Mouse (Mus musculus) embryonic facial prominence, embryonic 10.5 days (tissue): ENCODE data around the gene Lgalsl. TPM values are rescaled to one million over a fixed set of nuclear protein-coding genes. Genes with fewer than 3 reads are reported as not detected.

Experiments used
- DNase-seq: peaks from one replicate; pipeline ENCODE4 v3.0.0-alpha.2; 2017; ENCODE audit warnings: low spot score
- H3K27ac ChIP-seq: fragments of 300-500 bp; sonication (generic); replicated peaks from 2 replicates; pipeline ENCODE4 v1.5.1; 2016; ENCODE audit warnings: mild to moderate bottlenecking
- H3K27me3 ChIP-seq: fragments of 300-500 bp; sonication (generic); replicated peaks from 2 replicates; pipeline ENCODE4 v1.6.1; 2016; ENCODE audit warnings: low read depth, mild to moderate bottlenecking; ENCODE audit not compliant: poor library complexity, severe bottlenecking
- H3K36me3 ChIP-seq: fragments of 300-500 bp; sonication (generic); replicated peaks from 2 replicates; pipeline ENCODE4 v1.6.1; 2016; ENCODE audit warnings: mild to moderate bottlenecking, moderate library complexity
- H3K4me1 ChIP-seq: fragments of 300-500 bp; sonication (generic); 2 replicates; pipeline ENCODE4 v1.6.1; 2016
- H3K4me3 ChIP-seq: fragments of 300-500 bp; sonication (generic); 2 replicates; pipeline ENCODE4 v1.5.1; 2016; ENCODE audit warnings: mild to moderate bottlenecking, moderate library complexity
- H3K9me3 ChIP-seq: fragments of 300-500 bp; sonication (generic); 2 replicates; pipeline ENCODE4 v1.6.1; 2016; ENCODE audit warnings: mild to moderate bottlenecking
- WGBS: fragments of 180-500 bp; shearing (Covaris S2); methylation state at CpG from one replicate; pipeline ENCODE4 v1.1.7; 2016; 5-methylcytosine and 5-hydroxymethylcytosine counted together
- polyA plus RNA-seq: library from polyadenylated mRNA; unstranded; fragments of >200 nt; fragmentation: Nextera tagmentation; extraction: Ambion mirVana; gene quantifications from 2 replicates; pipeline ENCODE4 v1.2.1, GENCODE M21; 2016

The Lgalsl gene
- polyA plus RNA-seq, 1 experiment from 2014 or later, result 30.2 TPM

GRCm38 (mm10) chr11:20858921-20859668, 28.2 kb upstream of the Lgalsl start:
- Histone ChIP-seq H3K4me3 (no peak overlapping the region), H3K4me1 (peaks cover 46% of the 10 kb centered on the region), H3K27me3 (0 out of 2 replicates have a peak, but pooled peaks cover 3% of the 10 kb centered on the region), H3K36me3 (no peaks in the 10 kb centered on the region), H3K9me3 (no peaks in the 10 kb centered on the region), H3K27ac (peak overlapping the region; percentile 42)
- 31% methylated on average over 9 of the region's 9 CpGs for whole genome bisulfite sequencing
- peak; percentile 40 for DNase-seq

- Histone ChIP-seq H3K4me1 (peaks cover 40% of the 10 kb centered on the region), H3K27me3 (0 out of 2 replicates have a peak, but pooled peaks cover 3% of the 10 kb centered on the region), H3K4me3 (no peak overlapping the region), H3K27ac (no peak overlapping the region), H3K9me3 (no peaks in the 10 kb centered on the region), H3K36me3 (no peaks in the 10 kb centered on the region)
- no peak for DNase-seq
- WGBS, result 77% methylated on average over 4 of the region's 4 CpGs
Observed at GRCm38 (mm10) chr11:20857921-20858320, 27.1 kb upstream of the Lgalsl start.

- H3K27ac ChIP-seq, result no peak overlapping the region
- DNase-seq, result no peak
- no peak overlapping the region for H3K4me3 ChIP-seq
- peaks cover 39% of the 10 kb centered on the region for H3K4me1 ChIP-seq
- H3K36me3 ChIP-seq, result no peaks in the 10 kb centered on the region
- H3K27me3 ChIP-seq, result 0 out of 2 replicates have a peak, but pooled peaks cover 3% of the 10 kb centered on the region
- WGBS, result 67% methylated on average over 4 of the region's 4 CpGs
- H3K9me3 ChIP-seq, result no peaks in the 10 kb centered on the region
Observed at GRCm38 (mm10) chr11:20854032-20854741, 23.3 kb upstream of the Lgalsl start.

- H3K27me3 ChIP-seq, result no peaks in the 10 kb centered on the region
- H3K4me3 ChIP-seq, result no peak overlapping the region
- H3K36me3 ChIP-seq, result no peaks in the 10 kb centered on the region
- DNase-seq, result no peak
- peaks cover 19% of the 10 kb centered on the region for H3K4me1 ChIP-seq
- 90% methylated on average over 1 of the region's 1 CpGs for WGBS
- H3K27ac ChIP-seq, result no peak overlapping the region
- no peaks in the 10 kb centered on the region for H3K9me3 ChIP-seq
Observed at GRCm38 (mm10) chr11:20850196-20850595, 19.3 kb upstream of the Lgalsl start.

GRCm38 (mm10) chr11:20849403-20849802, 18.5 kb upstream of the Lgalsl start:
- Histone ChIP-seq H3K36me3 (no peaks in the 10 kb centered on the region), H3K27me3 (no peaks in the 10 kb centered on the region), H3K27ac (no peak overlapping the region), H3K4me1 (peaks cover 17% of the 10 kb centered on the region), H3K9me3 (no peaks in the 10 kb centered on the region), H3K4me3 (no peak overlapping the region)
- 79% methylated on average over 5 of the region's 5 CpGs for WGBS
- no peak for DNase-seq

- no peaks in the 10 kb centered on the region for H3K36me3 ChIP-seq
- peaks cover 34% of the 10 kb centered on the region for H3K27me3 ChIP-seq
- no peak overlapping the region for H3K4me3 ChIP-seq
- no peak for DNase-seq
- no peak overlapping the region for H3K27ac ChIP-seq
- H3K9me3 ChIP-seq, result no peaks in the 10 kb centered on the region
- 83% methylated on average over 5 of the region's 5 CpGs for WGBS
- H3K4me1 ChIP-seq, result peaks cover 5% of the 10 kb centered on the region
Observed at GRCm38 (mm10) chr11:20837366-20837765, 6.5 kb upstream of the Lgalsl start.

GRCm38 (mm10) chr11:20831600-20832137, 813 bp upstream of the Lgalsl start:
- H3K36me3 ChIP-seq, result peaks cover 22% of the 10 kb centered on the region
- H3K27me3 ChIP-seq, result peaks cover 36% of the 10 kb centered on the region
- H3K9me3 ChIP-seq, result no peaks in the 10 kb centered on the region
- peaks cover 36% of the 10 kb centered on the region for H3K4me1 ChIP-seq
- 22% methylated on average over 11 of the region's 11 CpGs for WGBS
- no peak for DNase-seq
- H3K27ac ChIP-seq, result peak overlapping the region; percentile 92; the same call in 1 of the 2 replicates
- peak overlapping the region; percentile 95 for H3K4me3 ChIP-seq

GRCm38 (mm10) chr11:20829993-20830685, 717 bp downstream of the Lgalsl start:
- peaks cover 32% of the 10 kb centered on the region for H3K36me3 ChIP-seq
- H3K4me3 ChIP-seq, result peak overlapping the region; percentile 95
- peaks cover 32% of the 10 kb centered on the region for H3K27me3 ChIP-seq
- H3K9me3 ChIP-seq, result no peaks in the 10 kb centered on the region
- H3K4me1 ChIP-seq, result peaks cover 36% of the 10 kb centered on the region
- 15% methylated on average over 23 of the region's 23 CpGs for WGBS
- no peak for DNase-seq
- peak overlapping the region; percentile 92 for H3K27ac ChIP-seq

- WGBS, result 69% methylated on average over 9 of the region's 9 CpGs
- H3K4me3 ChIP-seq, result peak overlapping the region; percentile 95
Observed at GRCm38 (mm10) chr11:20829056-20829686, 1.7 kb downstream of the Lgalsl start.

GRCm38 (mm10) chr11:20823961-20824360, 6.9 kb downstream of the Lgalsl start:
- H3K9me3 ChIP-seq, result no peaks in the 10 kb centered on the region
- peaks cover 37% of the 10 kb centered on the region for H3K36me3 ChIP-seq
- DNase-seq, result no peak
- 62% methylated on average over 2 of the region's 2 CpGs for WGBS
- no peak overlapping the region for H3K4me3 ChIP-seq
- no peaks in the 10 kb centered on the region for H3K27me3 ChIP-seq
- peaks cover 39% of the 10 kb centered on the region for H3K4me1 ChIP-seq
- H3K27ac ChIP-seq, result no peak overlapping the region

More at GRCm38 (mm10) chr11:20829056-20829686, 1.7 kb downstream of the Lgalsl start:
- no peak overlapping the region for H3K27ac ChIP-seq
- H3K9me3 ChIP-seq, result no peaks in the 10 kb centered on the region
- H3K27me3 ChIP-seq, result peaks cover 27% of the 10 kb centered on the region
- H3K4me1 ChIP-seq, result peaks cover 34% of the 10 kb centered on the region
- peaks cover 39% of the 10 kb centered on the region for H3K36me3 ChIP-seq
- DNase-seq, result no peak

- H3K27me3 ChIP-seq, result no peaks in the 10 kb centered on the region
- no peaks in the 10 kb centered on the region for H3K9me3 ChIP-seq
- WGBS, result 93% methylated on average over 2 of the region's 2 CpGs
- peaks cover 34% of the 10 kb centered on the region for H3K36me3 ChIP-seq
- no peak for DNase-seq
- no peak overlapping the region for H3K27ac ChIP-seq
- peaks cover 36% of the 10 kb centered on the region for H3K4me1 ChIP-seq
- H3K4me3 ChIP-seq, result no peak overlapping the region
Observed at GRCm38 (mm10) chr11:20823301-20823700, 7.6 kb downstream of the Lgalsl start.

GRCm38 (mm10) chr11:20821351-20821750, 9.5 kb downstream of the Lgalsl start:
- no peak overlapping the region for H3K27ac ChIP-seq
- H3K36me3 ChIP-seq, result peaks cover 14% of the 10 kb centered on the region
- no peaks in the 10 kb centered on the region for H3K9me3 ChIP-seq
- DNase-seq, result no peak
- H3K27me3 ChIP-seq, result no peaks in the 10 kb centered on the region
- H3K4me1 ChIP-seq, result peaks cover 34% of the 10 kb centered on the region
- WGBS, result 67% methylated on average over 7 of the region's 7 CpGs
- no peak overlapping the region for H3K4me3 ChIP-seq
